Mouse (Mus musculus) hindbrain, postnatal 0 days (tissue): ENCODE measurements around the gene Wdr72. TPM values are rescaled to one million over a fixed set of nuclear protein-coding genes. Genes with fewer than 3 reads are reported as not detected.

Experiments used
- ATAC-seq: fragments of 200-750 bp; cut with Nextera tagmentation; 2 replicates; pipeline ENCODE4 v1.8.0; 2017; ENCODE audit warnings: mild to moderate bottlenecking, moderate TSS enrichment, moderate library complexity
- DNase-seq: peaks from one replicate; pipeline ENCODE4 v3.0.0-alpha.2; 2015; ENCODE audit warnings: low spot score
- H3K27ac ChIP-seq: fragments of 300-500 bp; sonication (generic); 2 replicates; pipeline ENCODE4 v1.5.1; 2014; ENCODE audit warnings: mild to moderate bottlenecking
- H3K27me3 ChIP-seq: fragments of 300-500 bp; sonication (generic); 2 replicates; pipeline ENCODE4 v1.6.1; 2014; ENCODE audit warnings: low read length, mixed read lengths; ENCODE audit not compliant: insufficient read depth
- H3K36me3 ChIP-seq: fragments of 300-500 bp; sonication (generic); 2 replicates; pipeline ENCODE4 v1.6.1; 2014; ENCODE audit warnings: low read length, mixed read lengths; ENCODE audit not compliant: insufficient read depth
- H3K4me1 ChIP-seq: fragments of 300-500 bp; sonication (generic); 2 replicates; pipeline ENCODE4 v1.6.1; 2014; ENCODE audit warnings: antibody characterized with exemption, low read length, mixed read lengths; ENCODE audit not compliant: insufficient read depth
- H3K4me2 ChIP-seq: fragments of 300-500 bp; sonication (generic); 2 replicates; pipeline ENCODE4 v1.6.1; 2014; ENCODE audit warnings: low read depth, mild to moderate bottlenecking, low read length, moderate library complexity, mixed read lengths
- H3K4me3 ChIP-seq: fragments of 300-500 bp; sonication (generic); 2 replicates; pipeline ENCODE4 v1.5.1; 2014; ENCODE audit warnings: low read length
- H3K9ac ChIP-seq: fragments of 300-500 bp; sonication (generic); replicated peaks from 2 replicates; pipeline ENCODE4 v1.6.1; 2014; ENCODE audit warnings: mild to moderate bottlenecking, low read length, moderate library complexity, mixed read lengths
- H3K9me3 ChIP-seq: fragments of 300-500 bp; sonication (generic); 2 replicates; pipeline ENCODE4 v1.6.1; 2016; ENCODE audit warnings: low read length, mixed read lengths
- CTCF ChIP-seq: IDR thresholded peaks from 2 replicates; pipeline ENCODE4 v1.5.1; 2016; ENCODE audit warnings: antibody characterized with exemption, control low read depth, low read depth
- whole genome bisulfite sequencing: fragments of 180-500 bp; shearing (Covaris S2); extraction: QIAGEN DNeasy Blood & Tissue Kit; methylation state at CpG from one replicate; pipeline ENCODE4 v1.1.7; 2014; 5-methylcytosine and 5-hydroxymethylcytosine counted together
- polyA plus RNA-seq: library from polyadenylated mRNA; unstranded; fragments of >200 nt; fragmentation: Nextera tagmentation; extraction: Ambion mirVana; gene quantifications from 2 replicates; pipeline ENCODE4 v1.2.1, GENCODE M21; 2015
- total RNA-seq: library from RNA; depleted of rRNA; stranded (reverse); fragments of >200 nt; gene quantifications from 2 replicates; pipeline ENCODE4 v1.2.3, GENCODE M21; 2014

Wdr72 gene
- total and polyA plus RNA-seq, 2 experiments from 2014 or later: 0.58 to 1.1 TPM

DNA sequence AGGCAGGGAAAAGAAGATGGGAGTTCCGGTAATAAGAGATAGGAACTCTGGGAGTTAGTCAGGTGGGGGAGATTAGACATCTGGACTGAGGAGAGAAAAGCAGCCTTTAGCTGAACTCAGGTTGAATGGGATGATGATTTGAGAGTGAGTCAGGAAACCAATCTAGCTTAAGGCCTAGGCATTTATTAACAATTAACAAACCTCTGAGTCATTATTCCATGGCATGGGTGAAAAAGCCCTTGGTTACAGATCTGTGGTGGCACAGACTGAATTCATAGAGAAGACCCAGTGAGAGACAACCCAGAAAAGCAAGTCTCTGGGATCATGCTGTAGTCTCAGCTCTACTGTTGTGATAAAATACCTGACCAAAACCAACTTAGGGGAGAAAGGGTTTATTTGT, 7.5 kb upstream of the Wdr72 start:
- TF ChIP-seq CTCF: no peak
- no peaks in the 10 kb centered on the region for H3K4me1 ChIP-seq
- DNase-seq (no peak), ATAC-seq (no peak)
- no peaks in the 10 kb centered on the region for H3K9me3 ChIP-seq
- H3K27me3 ChIP-seq: no peaks in the 10 kb centered on the region
- no peak overlapping the region for H3K4me2 ChIP-seq
- no peak overlapping the region for H3K4me3 ChIP-seq
- H3K27ac ChIP-seq: no peak overlapping the region
- H3K9ac ChIP-seq: no peak overlapping the region
- no peaks in the 10 kb centered on the region for H3K36me3 ChIP-seq
- WGBS: 97% methylated on average over 1 of the region's 1 CpGs

DNA sequence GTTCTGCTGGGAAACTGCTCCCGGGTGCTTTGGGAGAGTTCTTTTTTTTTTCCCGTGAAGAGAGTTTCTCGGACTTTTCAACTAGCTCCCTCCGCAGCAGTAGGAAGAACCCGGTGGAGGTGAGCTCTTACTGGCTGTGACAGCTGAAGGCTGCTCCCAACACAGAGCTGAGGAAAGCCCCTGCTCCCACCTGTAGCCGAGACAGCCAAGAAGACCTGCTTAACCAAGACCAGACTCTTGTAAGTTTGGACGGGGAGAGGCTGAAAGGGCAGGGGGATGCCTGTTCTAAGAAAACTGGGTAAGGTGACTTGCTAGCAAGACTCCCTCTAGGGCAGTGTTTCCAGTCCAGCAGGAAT, 283 bp downstream of the Wdr72 start:
- no peak for ATAC-seq
- no peaks in the 10 kb centered on the region for H3K27me3 ChIP-seq
- TF ChIP-seq CTCF: no peak
- H3K4me1 ChIP-seq: no peaks in the 10 kb centered on the region
- H3K9ac ChIP-seq: no peak overlapping the region
- no peak for DNase-seq
- H3K4me2 ChIP-seq: peak overlapping the region; percentile 52
- no peak overlapping the region for H3K27ac ChIP-seq
- no peaks in the 10 kb centered on the region for H3K9me3 ChIP-seq
- H3K4me3 ChIP-seq: peak overlapping the region; percentile 21
- 5% methylated on average over 7 of the region's 7 CpGs for WGBS
- H3K36me3 ChIP-seq: no peaks in the 10 kb centered on the region

DNA sequence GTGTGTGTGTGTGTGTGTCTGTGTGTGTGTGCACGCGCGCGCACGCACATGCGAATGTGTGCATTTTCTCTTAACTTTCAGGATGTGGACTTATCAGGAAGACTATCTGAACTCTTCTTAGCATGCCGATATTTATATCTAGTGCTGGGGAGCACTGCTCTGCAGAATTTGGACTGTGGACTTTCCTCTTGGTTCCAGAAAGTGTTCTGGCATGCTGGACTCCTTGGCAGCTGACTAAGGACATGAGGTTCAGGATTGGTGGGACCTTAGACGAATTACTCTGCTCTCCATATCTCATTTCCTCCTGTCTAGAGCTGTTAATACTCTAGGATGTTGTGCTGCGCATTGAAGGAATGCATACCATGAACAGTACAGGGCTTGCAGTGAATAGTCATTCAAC, 2.4 kb downstream of the Wdr72 start:
- H3K9ac ChIP-seq: no peak overlapping the region
- no peak overlapping the region for H3K4me2 ChIP-seq
- no peak for ATAC-seq
- no peaks in the 10 kb centered on the region for H3K9me3 ChIP-seq
- WGBS: 93% methylated on average over 9 of the region's 9 CpGs
- no peak overlapping the region for H3K4me3 ChIP-seq
- no peaks in the 10 kb centered on the region for H3K27me3 ChIP-seq
- H3K27ac ChIP-seq: no peak overlapping the region
- no peaks in the 10 kb centered on the region for H3K36me3 ChIP-seq
- TF ChIP-seq CTCF: no peak
- H3K4me1 ChIP-seq: no peaks in the 10 kb centered on the region
- DNase-seq: no peak

DNA sequence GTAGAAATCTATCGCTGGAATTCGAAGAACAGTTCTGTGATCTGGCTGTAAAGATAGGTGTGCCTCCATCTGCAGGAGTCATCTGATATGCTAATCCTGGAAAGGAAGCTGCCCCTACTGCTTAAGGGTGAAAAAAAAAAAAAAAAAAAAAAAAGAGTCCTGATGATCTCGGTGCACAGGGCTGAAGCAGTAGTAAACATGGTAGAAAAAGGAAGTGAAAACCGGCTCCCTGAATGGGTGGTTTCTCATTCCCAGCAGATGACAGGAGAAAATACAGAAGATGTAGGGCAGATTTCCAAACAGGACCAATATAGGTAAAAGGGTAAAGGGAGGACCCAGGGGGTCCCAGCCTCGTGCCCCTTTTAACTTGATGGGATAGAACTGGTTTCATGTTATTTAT, 16.1 kb downstream of the Wdr72 start:
- H3K4me3 ChIP-seq: no peak overlapping the region
- H3K27me3 ChIP-seq: no peaks in the 10 kb centered on the region
- no peak for TF ChIP-seq CTCF
- no peak overlapping the region for H3K27ac ChIP-seq
- WGBS: 69% methylated on average over 5 of the region's 5 CpGs
- no peaks in the 10 kb centered on the region for H3K9me3 ChIP-seq
- no peak overlapping the region for H3K4me2 ChIP-seq
- no peak overlapping the region for H3K9ac ChIP-seq
- ATAC-seq: no peak
- no peaks in the 10 kb centered on the region for H3K4me1 ChIP-seq
- DNase-seq: no peak
- H3K36me3 ChIP-seq: no peaks in the 10 kb centered on the region

DNA sequence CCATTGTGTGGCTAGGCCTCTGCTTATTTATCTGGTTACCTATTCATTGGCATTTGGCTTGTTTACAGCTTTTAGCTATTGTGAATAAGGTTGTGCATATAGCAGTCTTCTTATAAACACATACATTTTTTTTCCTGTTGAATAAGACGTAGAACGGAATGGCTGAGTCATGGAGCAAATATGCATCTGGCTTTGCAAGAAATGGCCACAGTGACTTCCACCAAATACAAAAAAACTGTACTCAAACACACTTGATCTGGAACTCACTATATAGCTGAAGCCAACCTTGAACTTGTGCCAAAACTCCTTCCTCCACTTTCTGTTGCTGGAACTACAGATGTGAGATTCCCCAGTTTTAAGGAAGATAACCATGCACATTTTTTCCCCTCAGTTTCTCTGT, 23.9 kb downstream of the Wdr72 start:
- Histone ChIP-seq H3K9me3 (no peaks in the 10 kb centered on the region), H3K4me3 (no peak overlapping the region), H3K36me3 (no peaks in the 10 kb centered on the region), H3K9ac (no peak overlapping the region), H3K27ac (no peak overlapping the region), H3K4me1 (no peaks in the 10 kb centered on the region), H3K4me2 (no peak overlapping the region), H3K27me3 (no peaks in the 10 kb centered on the region)
- WGBS: 73% methylated on average over 2 of the region's 2 CpGs
- DNase-seq (no peak), ATAC-seq (no peak)
- no peak for TF ChIP-seq CTCF

DNA sequence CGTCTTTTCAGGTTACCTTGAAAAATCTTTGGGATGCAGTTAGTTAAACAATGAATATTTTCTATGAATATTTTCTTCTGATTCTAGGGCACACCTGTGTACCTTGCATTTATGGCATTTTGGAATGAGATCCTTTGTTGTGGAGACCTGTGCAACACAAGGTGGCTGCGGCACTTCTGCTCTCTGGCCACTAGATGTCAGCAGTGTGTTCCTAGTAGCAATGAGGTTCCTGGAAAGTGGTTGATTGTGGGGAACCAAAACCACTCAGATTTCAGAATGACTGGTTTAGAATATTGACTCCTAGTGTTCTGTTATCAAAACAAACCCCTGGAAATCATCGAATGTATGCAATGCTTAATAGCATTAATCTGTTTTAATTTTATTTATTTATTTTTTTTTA, 31.7 kb downstream of the Wdr72 start:
- no peaks in the 10 kb centered on the region for H3K36me3 ChIP-seq
- H3K4me2 ChIP-seq: no peak overlapping the region
- no peak overlapping the region for H3K9ac ChIP-seq
- no peak overlapping the region for H3K27ac ChIP-seq
- peak; percentile 93 for DNase-seq
- peak; percentile 97 for TF ChIP-seq CTCF
- H3K27me3 ChIP-seq: no peaks in the 10 kb centered on the region
- no peaks in the 10 kb centered on the region for H3K4me1 ChIP-seq
- peak; percentile 77 for ATAC-seq
- H3K4me3 ChIP-seq: no peak overlapping the region
- 6% methylated on average over 3 of the region's 3 CpGs for WGBS
- no peaks in the 10 kb centered on the region for H3K9me3 ChIP-seq

DNA sequence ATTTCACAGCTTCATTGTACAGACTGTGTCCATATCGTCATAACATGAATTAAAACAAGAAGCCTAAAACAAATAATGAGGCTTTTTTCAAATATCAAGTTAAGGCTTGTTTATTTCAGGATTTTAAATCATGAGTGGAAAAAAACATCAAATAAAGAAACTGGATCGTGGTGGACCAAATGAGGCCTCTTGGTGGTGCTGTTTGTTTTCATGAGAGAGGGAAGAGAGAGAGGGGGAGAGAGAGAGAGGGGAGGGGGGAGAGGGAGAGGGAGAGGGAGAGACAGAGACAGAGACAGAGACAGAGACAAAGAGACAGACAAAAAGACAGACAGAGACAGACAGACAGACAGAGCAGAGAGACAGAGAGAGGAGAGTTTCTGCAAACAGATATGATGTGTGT, 32.5 kb downstream of the Wdr72 start:
- Histone ChIP-seq H3K4me1 (no peaks in the 10 kb centered on the region), H3K9ac (no peak overlapping the region), H3K36me3 (no peaks in the 10 kb centered on the region), H3K4me2 (no peak overlapping the region), H3K27me3 (no peaks in the 10 kb centered on the region), H3K27ac (no peak overlapping the region), H3K9me3 (no peaks in the 10 kb centered on the region), H3K4me3 (no peak overlapping the region)
- WGBS: 56% methylated on average over 2 of the region's 2 CpGs
- ATAC-seq: no peak
- DNase-seq: peak; percentile 27
- peak; percentile 52 for TF ChIP-seq CTCF
